Mouse (Mus musculus) lung, postnatal 0 days (tissue): ENCODE data around the gene Apaf1.

Source experiments
- CTCF ChIP-seq: IDR thresholded peaks from 2 replicates; pipeline ENCODE4 v1.5.1; 2016; ENCODE audit warnings: antibody characterized with exemption, mild to moderate bottlenecking
- EP300 ChIP-seq: IDR thresholded peaks from 2 replicates; pipeline ENCODE4 v1.6.1; 2016; ENCODE audit warnings: antibody characterized with exemption, mild to moderate bottlenecking, control low read depth

- TF ChIP-seq CTCF, result no peak
- no peak for TF ChIP-seq EP300
These were observed 108.1 kb downstream of the Apaf1 start for GRCm38 (mm10) chr10:90974491-90974890.
